Mouse (Mus musculus): ENCODE measurements at regions not wholly inside any gene's neighbourhood (a gene's known extent, or its start where the extent isn't known, plus 50 kb on each side); places are given as distances from the start of the nearest gene placed in this dataset.

GRCm38 (mm10) chr5:28799464-28799863, 332.4 kb upstream of the Shh start:
- no peaks in the 10 kb centered on the region for H3K36me3 ChIP-seq (ENCODE audit: control insufficient read depth, insufficient read depth, low read length, poor library complexity, severe bottlenecking)
- TF ChIP-seq EP300 (IDR thresholded peaks at IDR 0.05; ENCODE audit: insufficient read depth, low read depth, low read length), result no peak
- TF ChIP-seq CTCF (IDR thresholded peaks at IDR 0.05; ENCODE audit: low read depth, low read length), result no peak
- TF ChIP-seq POLR2A (IDR thresholded peaks at IDR 0.05; ENCODE audit: insufficient read depth, low read length), result no peak
- H3K27ac ChIP-seq (ENCODE audit: insufficient read depth, low read length), result no peak overlapping the region
- no peaks in the 10 kb centered on the region for H3K4me1 ChIP-seq (ENCODE audit: control insufficient read depth, insufficient read depth, low read length)
- H3K9ac ChIP-seq (ENCODE audit: low read depth, poor library complexity, severe bottlenecking), result no peak overlapping the region
- H3K4me3 ChIP-seq (ENCODE audit: low read depth, low read length), result no peak overlapping the region
- H3K9me3 ChIP-seq (replicated peaks; ENCODE audit: control insufficient read depth, insufficient read depth, low read length, poor library complexity, severe bottlenecking), result no peaks in the 10 kb centered on the region; the same call in 1 of the 2 replicates
- no peaks in the 10 kb centered on the region for H3K27me3 ChIP-seq (ENCODE audit: control insufficient read depth, insufficient read depth, low read length, poor library complexity, severe bottlenecking)

- Histone ChIP-seq H3K36me3 (ENCODE audit: control insufficient read depth, insufficient read depth, low read length, poor library complexity, severe bottlenecking) (no peaks in the 10 kb centered on the region), H3K27me3 (ENCODE audit: control insufficient read depth, insufficient read depth, low read length, poor library complexity, severe bottlenecking) (no peaks in the 10 kb centered on the region), H3K9ac (ENCODE audit: low read depth, poor library complexity, severe bottlenecking) (no peak overlapping the region), H3K4me1 (ENCODE audit: control insufficient read depth, insufficient read depth, low read length) (no peaks in the 10 kb centered on the region), H3K9me3 (replicated peaks; ENCODE audit: control insufficient read depth, insufficient read depth, low read length, poor library complexity, severe bottlenecking) (no peaks in the 10 kb centered on the region; the same call in 1 of the 2 replicates), H3K4me3 (ENCODE audit: low read depth, low read length) (no peak overlapping the region), H3K27ac (ENCODE audit: insufficient read depth, low read length) (no peak overlapping the region)
- no peak for TF ChIP-seq POLR2A (IDR thresholded peaks at IDR 0.05; ENCODE audit: insufficient read depth, low read length)
Measured at GRCm38 (mm10) chr5:28798361-28798760, 331.3 kb upstream of the Shh start.

- TF ChIP-seq CTCF (IDR thresholded peaks at IDR 0.05; ENCODE audit: low read depth, low read length) (no peak), POLR2A (IDR thresholded peaks at IDR 0.05; ENCODE audit: insufficient read depth, low read length) (no peak), EP300 (IDR thresholded peaks at IDR 0.05; ENCODE audit: insufficient read depth, low read depth, low read length) (no peak)
- Histone ChIP-seq H3K36me3 (ENCODE audit: control insufficient read depth, insufficient read depth, low read length, poor library complexity, severe bottlenecking) (no peaks in the 10 kb centered on the region), H3K27me3 (ENCODE audit: control insufficient read depth, insufficient read depth, low read length, poor library complexity, severe bottlenecking) (no peaks in the 10 kb centered on the region), H3K27ac (ENCODE audit: insufficient read depth, low read length) (no peak overlapping the region), H3K9me3 (replicated peaks; ENCODE audit: control insufficient read depth, insufficient read depth, low read length, poor library complexity, severe bottlenecking) (no peaks in the 10 kb centered on the region; the same call in 1 of the 2 replicates), H3K4me1 (ENCODE audit: control insufficient read depth, insufficient read depth, low read length) (no peaks in the 10 kb centered on the region), H3K4me3 (ENCODE audit: low read depth, low read length) (no peak overlapping the region), H3K9ac (ENCODE audit: low read depth, poor library complexity, severe bottlenecking) (no peak overlapping the region)
Measured at GRCm38 (mm10) chr5:28795130-28795758, 328.2 kb upstream of the Shh start.

- Histone ChIP-seq H3K27me3 (ENCODE audit: control insufficient read depth, insufficient read depth, low read length, poor library complexity, severe bottlenecking) (no peaks in the 10 kb centered on the region), H3K27ac (ENCODE audit: insufficient read depth, low read length) (no peak overlapping the region), H3K36me3 (ENCODE audit: control insufficient read depth, insufficient read depth, low read length, poor library complexity, severe bottlenecking) (no peaks in the 10 kb centered on the region), H3K4me1 (ENCODE audit: control insufficient read depth, insufficient read depth, low read length) (no peaks in the 10 kb centered on the region), H3K9me3 (replicated peaks; ENCODE audit: control insufficient read depth, insufficient read depth, low read length, poor library complexity, severe bottlenecking) (no peaks in the 10 kb centered on the region), H3K4me3 (ENCODE audit: low read depth, low read length) (no peak overlapping the region), H3K9ac (ENCODE audit: low read depth, poor library complexity, severe bottlenecking) (no peak overlapping the region)
- TF ChIP-seq CTCF (IDR thresholded peaks at IDR 0.05; ENCODE audit: low read depth, low read length) (no peak), POLR2A (IDR thresholded peaks at IDR 0.05; ENCODE audit: insufficient read depth, low read length) (no peak), EP300 (IDR thresholded peaks at IDR 0.05; ENCODE audit: insufficient read depth, low read depth, low read length) (no peak)
Measured at GRCm38 (mm10) chr5:28793781-28794180, 326.7 kb upstream of the Shh start.

GRCm38 (mm10) chr5:28785347-28786060, 318.4 kb upstream of the Shh start:
- TF ChIP-seq CTCF (IDR thresholded peaks at IDR 0.05; ENCODE audit: low read depth, low read length) (no peak), EP300 (IDR thresholded peaks at IDR 0.05; ENCODE audit: insufficient read depth, low read depth, low read length) (no peak), POLR2A (IDR thresholded peaks at IDR 0.05; ENCODE audit: insufficient read depth, low read length) (no peak)
- Histone ChIP-seq H3K9ac (ENCODE audit: low read depth, poor library complexity, severe bottlenecking) (no peak overlapping the region), H3K9me3 (replicated peaks; ENCODE audit: control insufficient read depth, insufficient read depth, low read length, poor library complexity, severe bottlenecking) (no peaks in the 10 kb centered on the region), H3K4me1 (ENCODE audit: control insufficient read depth, insufficient read depth, low read length) (no peaks in the 10 kb centered on the region), H3K36me3 (ENCODE audit: control insufficient read depth, insufficient read depth, low read length, poor library complexity, severe bottlenecking) (no peaks in the 10 kb centered on the region), H3K27ac (ENCODE audit: insufficient read depth, low read length) (no peak overlapping the region), H3K4me3 (ENCODE audit: low read depth, low read length) (no peak overlapping the region), H3K27me3 (ENCODE audit: control insufficient read depth, insufficient read depth, low read length, poor library complexity, severe bottlenecking) (no peaks in the 10 kb centered on the region)

GRCm38 (mm10) chr5:28784339-28784966, 317.4 kb upstream of the Shh start:
- H3K4me1 ChIP-seq (ENCODE audit: control insufficient read depth, insufficient read depth, low read length), result no peaks in the 10 kb centered on the region
- H3K9ac ChIP-seq (ENCODE audit: low read depth, poor library complexity, severe bottlenecking), result no peak overlapping the region
- H3K36me3 ChIP-seq (ENCODE audit: control insufficient read depth, insufficient read depth, low read length, poor library complexity, severe bottlenecking), result no peaks in the 10 kb centered on the region
- no peaks in the 10 kb centered on the region for H3K9me3 ChIP-seq (replicated peaks; ENCODE audit: control insufficient read depth, insufficient read depth, low read length, poor library complexity, severe bottlenecking)
- H3K27ac ChIP-seq (ENCODE audit: insufficient read depth, low read length), result no peak overlapping the region
- H3K27me3 ChIP-seq (ENCODE audit: control insufficient read depth, insufficient read depth, low read length, poor library complexity, severe bottlenecking), result no peaks in the 10 kb centered on the region
- no peak for TF ChIP-seq EP300 (IDR thresholded peaks at IDR 0.05; ENCODE audit: insufficient read depth, low read depth, low read length)
- no peak for TF ChIP-seq POLR2A (IDR thresholded peaks at IDR 0.05; ENCODE audit: insufficient read depth, low read length)
- no peak for TF ChIP-seq CTCF (IDR thresholded peaks at IDR 0.05; ENCODE audit: low read depth, low read length)
- no peak overlapping the region for H3K4me3 ChIP-seq (ENCODE audit: low read depth, low read length)

Data from ES-Bruce4 (cell line).